Mouse (Mus musculus): ENCODE results near the gene Rpl9-ps6. TPM values are rescaled to one million over a fixed set of nuclear protein-coding genes. Genes with fewer than 3 reads are reported as not detected.

Rpl9-ps6 gene
- polyA plus RNA-seq, 1 experiment, result 0.65 TPM

DNA sequence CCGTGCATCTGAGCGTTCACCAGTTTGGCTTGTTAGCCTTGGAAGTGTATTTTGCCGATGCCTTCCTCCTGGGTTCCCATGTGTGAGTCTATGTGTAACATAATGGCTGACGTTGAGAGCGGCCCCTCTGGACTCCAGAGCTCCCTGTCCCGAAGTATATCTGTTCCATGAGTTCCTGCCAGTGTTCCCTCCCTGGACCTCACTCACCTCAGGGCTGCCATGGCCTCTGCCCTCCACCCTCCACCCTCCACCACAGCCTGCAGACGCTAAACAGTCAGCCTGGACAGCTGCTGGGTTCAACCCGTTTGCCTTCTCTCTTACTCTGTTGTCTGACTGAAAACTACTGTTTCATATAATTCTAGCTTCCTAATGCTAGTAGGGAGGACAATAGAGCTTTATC, 39.7 kb upstream of the Rpl9-ps6 start:
- Histone ChIP-seq H3K27ac (ENCODE audit: insufficient read depth, low read depth, low read length) (peak overlapping the region; percentile 28; the same call in 1 of the 2 replicates), H3K27me3 (ENCODE audit: control insufficient read depth, insufficient read depth, low read length) (no peaks in the 10 kb centered on the region), H3K36me3 (ENCODE audit: control insufficient read depth, insufficient read depth, low read length) (peaks cover 9% of the 10 kb centered on the region; the same call in 1 of the 2 replicates), H3K4me3 (ENCODE audit: low read depth, low read length) (no peak overlapping the region), H3K4me1 (ENCODE audit: control insufficient read depth, insufficient read depth, insufficient read length, low read length) (peaks cover 33% of the 10 kb centered on the region)
- 86% methylated on average over 8 of the region's 8 CpGs for WGBS
- no peak for TF ChIP-seq POLR2A (IDR thresholded peaks at IDR 0.05; ENCODE audit: low read depth, low read length)

DNA sequence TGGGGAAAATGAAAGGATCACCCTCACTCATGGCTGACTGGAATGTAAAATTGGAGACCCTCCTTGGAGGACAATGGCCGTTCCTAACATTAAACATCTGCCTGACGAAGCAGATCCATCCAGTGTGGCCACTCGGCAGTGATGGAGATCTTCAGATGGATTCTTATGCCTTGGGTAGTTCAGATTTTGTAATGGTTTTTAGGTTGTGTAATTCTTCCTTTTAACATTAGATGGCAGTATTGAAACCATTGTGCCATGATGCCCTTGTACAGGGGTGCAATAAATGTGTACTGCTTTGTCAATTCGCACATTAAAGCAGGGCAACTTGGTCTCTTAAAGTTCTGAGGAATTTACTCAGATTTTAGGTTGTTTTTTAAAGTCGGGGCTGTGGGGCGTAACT, 35.0 kb upstream of the Rpl9-ps6 start:
- H3K4me1 ChIP-seq (ENCODE audit: control insufficient read depth, insufficient read depth, insufficient read length, low read length), result peaks cover 21% of the 10 kb centered on the region
- no peaks in the 10 kb centered on the region for H3K27me3 ChIP-seq (ENCODE audit: control insufficient read depth, insufficient read depth, low read length)
- no peak overlapping the region for H3K4me3 ChIP-seq (ENCODE audit: low read depth, low read length)
- no peak overlapping the region for H3K27ac ChIP-seq (ENCODE audit: insufficient read depth, low read depth, low read length)
- 63% methylated on average over 6 of the region's 6 CpGs for WGBS
- H3K36me3 ChIP-seq (ENCODE audit: control insufficient read depth, insufficient read depth, low read length), result peaks cover 21% of the 10 kb centered on the region
- TF ChIP-seq CTCF (IDR thresholded peaks at IDR 0.05; ENCODE audit: extremely low read depth, insufficient read length, insufficient replicate concordance, low read depth, low read length) (peak; percentile 29; the same call in 1 of the 2 replicates), POLR2A (IDR thresholded peaks at IDR 0.05; ENCODE audit: low read depth, low read length) (no peak)

DNA sequence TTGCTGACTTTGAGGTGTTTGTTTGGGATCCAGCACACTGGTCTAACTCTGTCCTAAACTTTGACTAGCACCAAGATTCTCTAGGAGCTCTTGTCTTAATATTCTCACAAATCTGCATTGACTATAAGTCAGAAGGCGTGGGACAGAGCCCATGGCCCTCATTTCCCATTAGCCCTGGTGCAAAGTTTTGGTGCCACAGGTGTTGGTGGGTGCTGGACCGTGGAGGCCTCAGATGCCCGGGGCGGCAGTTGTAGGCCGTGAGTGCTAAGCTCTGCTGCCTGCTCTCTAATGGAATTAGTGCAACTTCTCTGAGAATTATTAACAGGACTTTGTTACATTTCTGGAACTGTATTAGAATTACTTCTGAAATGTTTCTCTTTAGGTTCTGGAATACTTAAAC, 31.6 kb upstream of the Rpl9-ps6 start:
- no peak overlapping the region for H3K27ac ChIP-seq (ENCODE audit: insufficient read depth, low read depth, low read length)
- TF ChIP-seq CTCF (IDR thresholded peaks at IDR 0.05; ENCODE audit: extremely low read depth, insufficient read length, insufficient replicate concordance, low read depth, low read length) (no peak), POLR2A (IDR thresholded peaks at IDR 0.05; ENCODE audit: low read depth, low read length) (no peak)
- peaks cover 31% of the 10 kb centered on the region for H3K36me3 ChIP-seq (ENCODE audit: control insufficient read depth, insufficient read depth, low read length)
- 94% methylated on average over 5 of the region's 5 CpGs for WGBS
- no peaks in the 10 kb centered on the region for H3K27me3 ChIP-seq (ENCODE audit: control insufficient read depth, insufficient read depth, low read length)
- H3K4me1 ChIP-seq (ENCODE audit: control insufficient read depth, insufficient read depth, insufficient read length, low read length), result peaks cover 6% of the 10 kb centered on the region
- H3K4me3 ChIP-seq (ENCODE audit: low read depth, low read length), result no peak overlapping the region

DNA sequence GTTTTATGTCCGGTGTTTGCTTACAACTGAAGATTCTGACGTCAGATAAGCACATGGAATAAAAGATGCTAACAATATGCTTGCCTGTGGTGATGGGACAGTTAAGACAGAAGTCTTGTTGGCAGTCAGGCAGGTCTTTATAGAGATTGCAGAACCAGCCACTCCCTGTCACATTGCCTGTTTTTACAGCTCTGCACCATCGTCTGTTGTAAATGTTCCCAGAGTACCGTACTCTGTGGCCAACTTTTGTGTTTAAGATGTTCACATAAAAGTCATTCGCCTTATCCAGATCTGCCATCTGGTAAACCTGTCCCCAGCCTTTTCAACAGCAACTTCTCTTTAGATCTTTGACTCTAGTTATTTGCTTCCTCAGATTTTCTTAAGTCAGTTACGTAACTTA, 31.0 kb upstream of the Rpl9-ps6 start:
- WGBS, result 36% methylated on average over 6 of the region's 6 CpGs
- Histone ChIP-seq H3K4me3 (ENCODE audit: low read depth, low read length) (no peak overlapping the region), H3K27ac (ENCODE audit: insufficient read depth, low read depth, low read length) (no peak overlapping the region), H3K36me3 (ENCODE audit: control insufficient read depth, insufficient read depth, low read length) (peaks cover 33% of the 10 kb centered on the region), H3K27me3 (ENCODE audit: control insufficient read depth, insufficient read depth, low read length) (no peaks in the 10 kb centered on the region), H3K4me1 (ENCODE audit: control insufficient read depth, insufficient read depth, insufficient read length, low read length) (peaks cover 6% of the 10 kb centered on the region)
- TF ChIP-seq POLR2A (IDR thresholded peaks at IDR 0.05; ENCODE audit: low read depth, low read length), result no peak
- no peak for TF ChIP-seq CTCF (IDR thresholded peaks at IDR 0.05; ENCODE audit: extremely low read depth, insufficient read length, insufficient replicate concordance, low read depth, low read length)

DNA sequence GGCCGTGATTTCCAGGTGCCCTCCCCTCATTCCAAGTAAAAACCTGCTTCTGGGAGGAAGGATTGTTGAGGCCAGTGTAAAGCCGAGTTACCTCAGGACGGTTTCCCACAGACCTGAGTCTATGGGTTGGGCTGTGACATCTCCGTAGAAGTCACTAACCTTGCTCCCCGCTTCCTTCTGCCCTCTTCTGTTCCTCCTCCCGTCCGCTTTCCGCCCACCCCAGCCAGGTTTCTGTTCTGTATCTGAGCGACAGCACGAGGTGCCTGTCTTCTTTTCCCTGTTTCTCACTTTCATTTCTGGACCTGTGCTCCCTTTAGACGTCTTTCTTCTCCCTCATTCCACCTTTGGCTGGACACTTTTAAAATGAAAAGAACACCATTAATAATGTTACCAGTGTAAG, 28.7 kb upstream of the Rpl9-ps6 start:
- WGBS, result 83% methylated on average over 11 of the region's 11 CpGs
- Histone ChIP-seq H3K4me1 (ENCODE audit: control insufficient read depth, insufficient read depth, insufficient read length, low read length) (peaks cover 6% of the 10 kb centered on the region), H3K36me3 (ENCODE audit: control insufficient read depth, insufficient read depth, low read length) (peaks cover 32% of the 10 kb centered on the region), H3K4me3 (ENCODE audit: low read depth, low read length) (no peak overlapping the region), H3K27ac (ENCODE audit: insufficient read depth, low read depth, low read length) (no peak overlapping the region), H3K27me3 (ENCODE audit: control insufficient read depth, insufficient read depth, low read length) (no peaks in the 10 kb centered on the region)
- TF ChIP-seq CTCF (IDR thresholded peaks at IDR 0.05; ENCODE audit: extremely low read depth, insufficient read length, insufficient replicate concordance, low read depth, low read length) (no peak), POLR2A (IDR thresholded peaks at IDR 0.05; ENCODE audit: low read depth, low read length) (no peak)

DNA sequence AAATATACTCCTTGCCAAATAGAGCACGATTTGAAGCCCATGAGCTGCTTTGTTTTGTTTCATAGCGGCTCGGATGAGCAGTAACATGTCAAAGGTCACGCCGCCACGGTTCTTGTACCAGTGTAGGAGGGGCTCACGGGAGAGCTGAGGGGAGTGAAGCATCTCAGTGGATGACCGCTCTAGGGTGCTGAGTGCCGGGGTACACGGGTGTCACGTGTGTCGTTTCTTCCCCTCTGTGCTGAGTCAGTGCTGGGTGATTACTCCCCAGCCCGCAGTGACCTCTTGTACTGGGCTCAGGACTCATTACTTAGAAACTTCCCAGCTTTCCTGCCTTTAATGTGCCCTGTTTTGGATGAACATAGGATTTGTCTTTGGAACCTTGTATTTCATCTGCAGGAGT, 28.2 kb upstream of the Rpl9-ps6 start:
- Histone ChIP-seq H3K4me3 (ENCODE audit: low read depth, low read length) (no peak overlapping the region), H3K27me3 (ENCODE audit: control insufficient read depth, insufficient read depth, low read length) (no peaks in the 10 kb centered on the region), H3K27ac (ENCODE audit: insufficient read depth, low read depth, low read length) (no peak overlapping the region), H3K4me1 (ENCODE audit: control insufficient read depth, insufficient read depth, insufficient read length, low read length) (peaks cover 6% of the 10 kb centered on the region), H3K36me3 (ENCODE audit: control insufficient read depth, insufficient read depth, low read length) (peaks cover 32% of the 10 kb centered on the region)
- 84% methylated on average over 13 of the region's 13 CpGs for WGBS
- TF ChIP-seq POLR2A (IDR thresholded peaks at IDR 0.05; ENCODE audit: low read depth, low read length), result no peak
- no peak for TF ChIP-seq CTCF (IDR thresholded peaks at IDR 0.05; ENCODE audit: extremely low read depth, insufficient read length, insufficient replicate concordance, low read depth, low read length)

DNA sequence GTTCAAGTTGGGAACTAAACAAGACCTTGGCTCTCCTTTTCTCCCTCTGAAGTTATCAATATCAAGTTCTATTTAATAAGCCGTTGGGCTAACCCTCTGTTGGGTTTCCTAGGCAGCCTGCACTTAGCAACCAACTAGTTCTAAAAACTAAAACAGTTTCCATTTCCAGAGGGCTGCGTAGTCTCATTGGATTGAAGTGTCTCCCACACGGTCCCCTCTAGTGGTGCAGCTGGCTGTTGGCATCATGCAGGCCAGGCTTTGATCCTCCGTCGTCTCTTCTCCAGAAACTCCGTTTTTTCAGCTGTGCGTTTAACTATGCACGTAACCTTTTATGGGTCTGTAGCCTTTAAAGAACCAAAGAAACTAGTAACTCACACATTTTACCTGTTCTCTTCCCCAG, 27.1 kb upstream of the Rpl9-ps6 start:
- no peak overlapping the region for H3K4me3 ChIP-seq (ENCODE audit: low read depth, low read length)
- WGBS, result 84% methylated on average over 8 of the region's 8 CpGs
- no peak for TF ChIP-seq POLR2A (IDR thresholded peaks at IDR 0.05; ENCODE audit: low read depth, low read length)
- TF ChIP-seq CTCF (IDR thresholded peaks at IDR 0.05; ENCODE audit: extremely low read depth, insufficient read length, insufficient replicate concordance, low read depth, low read length), result no peak
- H3K36me3 ChIP-seq (ENCODE audit: control insufficient read depth, insufficient read depth, low read length), result peaks cover 25% of the 10 kb centered on the region
- H3K27ac ChIP-seq (ENCODE audit: insufficient read depth, low read depth, low read length), result no peak overlapping the region
- H3K4me1 ChIP-seq (ENCODE audit: control insufficient read depth, insufficient read depth, insufficient read length, low read length), result peaks cover 6% of the 10 kb centered on the region
- H3K27me3 ChIP-seq (ENCODE audit: control insufficient read depth, insufficient read depth, low read length), result no peaks in the 10 kb centered on the region

DNA sequence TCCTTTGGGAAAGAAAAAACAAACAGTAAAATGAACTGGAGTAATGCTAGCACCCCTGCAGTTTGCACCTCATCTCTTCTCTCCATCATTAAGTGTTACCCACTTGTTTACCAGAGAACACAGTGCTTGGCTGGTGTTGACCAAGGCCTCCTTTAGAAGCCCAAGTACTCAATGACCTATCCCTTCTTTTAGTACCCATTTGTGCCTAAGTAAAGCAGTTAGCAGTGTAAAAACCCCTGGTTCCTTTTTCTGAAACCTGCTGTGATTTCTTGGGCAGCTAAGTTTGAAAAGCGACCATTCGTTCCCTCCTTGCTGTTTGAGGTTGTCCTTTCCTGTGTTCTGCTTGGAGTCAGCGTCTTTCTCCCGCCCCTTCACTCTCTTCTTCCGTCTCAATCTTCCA, 26.6 kb upstream of the Rpl9-ps6 start:
- Histone ChIP-seq H3K36me3 (ENCODE audit: control insufficient read depth, insufficient read depth, low read length) (peaks cover 24% of the 10 kb centered on the region), H3K27ac (ENCODE audit: insufficient read depth, low read depth, low read length) (no peak overlapping the region), H3K27me3 (ENCODE audit: control insufficient read depth, insufficient read depth, low read length) (no peaks in the 10 kb centered on the region), H3K4me1 (ENCODE audit: control insufficient read depth, insufficient read depth, insufficient read length, low read length) (peaks cover 5% of the 10 kb centered on the region), H3K4me3 (ENCODE audit: low read depth, low read length) (no peak overlapping the region)
- 93% methylated on average over 5 of the region's 5 CpGs for WGBS
- no peak for TF ChIP-seq CTCF (IDR thresholded peaks at IDR 0.05; ENCODE audit: extremely low read depth, insufficient read length, insufficient replicate concordance, low read depth, low read length)
- TF ChIP-seq POLR2A (IDR thresholded peaks at IDR 0.05; ENCODE audit: low read depth, low read length), result no peak

Data from small intestine, adult 2 months (tissue).